Mouse (Mus musculus) heart, postnatal 10 days (tissue): ENCODE measurements around the gene Dcst2. TPM values are rescaled to one million over a fixed set of nuclear protein-coding genes. Genes with fewer than 3 reads are reported as not detected.

Experiments
- DNase-seq, 2 experiments: peaks; one replicate each; pipeline ENCODE4 v3.0.0; 2021
- intact Hi-C: fragments of 180-260 bp; cut with DNase I; formaldehyde crosslinking; loops from one replicate; pipeline ENCODE4 v1.15.1; 2025
- total RNA-seq, 2 experiments: library from RNA; stranded (reverse); gene quantifications; 2 replicates each; pipeline ENCODE4 v1.2.3; 2021

Dcst2 gene
- total RNA-seq, 2 experiments from 2014 or later: 0.26 TPM; not detected in 1

GRCm38 (mm10) chr3:89355512-89355902, 6.3 kb upstream of the Dcst2 start:
- intact Hi-C loops: loop anchor here (1.0 to 2.0 kb wide), 2 partner anchors 23 to 37 kb away; no protein-coding TSS in a partner anchor
- no peak for DNase-seq

GRCm38 (mm10) chr3:89356029-89356428, 5.7 kb upstream of the Dcst2 start:
- intact Hi-C loops: no loop called here
- DNase-seq: no peak

- intact Hi-C loops: no loop called here
- no peak for DNase-seq
Measured at GRCm38 (mm10) chr3:89359630-89360029, 2.1 kb upstream of the Dcst2 start.

- DNase-seq: no peak
- intact Hi-C loops: no loop called here
Measured at GRCm38 (mm10) chr3:89360237-89360636, 1.5 kb upstream of the Dcst2 start.

- DNase-seq: no peak
- intact Hi-C loops: no loop called here
Measured at GRCm38 (mm10) chr3:89364631-89365030, 2.9 kb downstream of the Dcst2 start.

GRCm38 (mm10) chr3:89365153-89365485, 3.3 kb downstream of the Dcst2 start, which contains the start of gene Dcst1:
Gene Dcst1, minus strand, starts transcription at chr3:89365253.
- intact Hi-C loops: no loop called here

GRCm38 (mm10) chr3:89365486-89366414, 4.0 kb downstream of the Dcst2 start:
- no peak for DNase-seq
- intact Hi-C loops: no loop called here

More at GRCm38 (mm10) chr3:89365153-89365485, 3.3 kb downstream of the Dcst2 start, which contains the start of gene Dcst1:
- no peak for DNase-seq

- no peak for DNase-seq
- intact Hi-C loops: no loop called here
Measured at GRCm38 (mm10) chr3:89367338-89367737, 5.6 kb downstream of the Dcst2 start.

GRCm38 (mm10) chr3:89373581-89374231, 11.9 kb downstream of the Dcst2 start:
- intact Hi-C loops: no loop called here
- DNase-seq: no peak

GRCm38 (mm10) chr3:89377831-89378230, 16.1 kb downstream of the Dcst2 start:
- intact Hi-C loops: loop anchor here (1.0 to 2.0 kb wide), 3 partner anchors 23 to 107 kb away; partner anchors contain the start of gene Flad1
- DNase-seq: no peak

- peak; percentile 81 to 84 for DNase-seq
- intact Hi-C loops: loop anchor here (1.0 to 2.0 kb wide), 3 partner anchors 23 to 106 kb away; partner anchors contain the start of gene Flad1
Measured at GRCm38 (mm10) chr3:89378394-89379067, 16.8 kb downstream of the Dcst2 start.

- intact Hi-C loops: loop anchor here (2.0 kb wide), 1 partner anchor 105 kb away; no protein-coding TSS in a partner anchor
- no peak for DNase-seq
Measured at GRCm38 (mm10) chr3:89379388-89380131, 17.8 kb downstream of the Dcst2 start.

- intact Hi-C loops: no loop called here
- DNase-seq: no peak
Measured at GRCm38 (mm10) chr3:89380291-89380690, 18.5 kb downstream of the Dcst2 start.

- no peak for DNase-seq
- intact Hi-C loops: no loop called here
Measured at GRCm38 (mm10) chr3:89380711-89381110, 18.9 kb downstream of the Dcst2 start.

- intact Hi-C loops: no loop called here
- DNase-seq: no peak
Measured at GRCm38 (mm10) chr3:89381233-89381632, 19.5 kb downstream of the Dcst2 start.

GRCm38 (mm10) chr3:89382033-89382882, 20.5 kb downstream of the Dcst2 start:
- intact Hi-C loops: no loop called here
- no peak for DNase-seq

GRCm38 (mm10) chr3:89382950-89383349, 21.2 kb downstream of the Dcst2 start:
- DNase-seq: no peak
- intact Hi-C loops: no loop called here

GRCm38 (mm10) chr3:89383651-89384255, 22.0 kb downstream of the Dcst2 start:
- intact Hi-C loops: no loop called here
- no peak for DNase-seq
